Mouse (Mus musculus): ENCODE results near the gene Chst11. TPM values are rescaled to one million over a fixed set of nuclear protein-coding genes. Genes with fewer than 3 reads are reported as not detected.
A peak's percentile ranks its signal among the peaks of the same experiment; 100 is the strongest.

Gene Chst11
- polyA plus RNA-seq, 1 experiment from 2014 or later: 1.1 TPM

GRCm38 (mm10) chr10:83100890-83101289 lies 115.6 kb downstream of the Chst11 start:
- WGBS: 68% methylated on average over 8 of the region's 8 CpGs
- Histone ChIP-seq H3K4me2 (ENCODE audit: low read depth, low read length) (no peak overlapping the region), H3K4me3 (replicated peaks; ENCODE audit: low read length) (no peak overlapping the region), H3K27ac (ENCODE audit: low read length) (no peak overlapping the region), H3K9me3 (replicated peaks; ENCODE audit: control insufficient read depth, low read length) (no peaks in the 10 kb centered on the region), H3K4me1 (ENCODE audit: control insufficient read depth, insufficient read depth, low read length) (peaks cover 14% of the 10 kb centered on the region), H3K36me3 (ENCODE audit: control insufficient read depth, insufficient read depth, low read length) (no peaks in the 10 kb centered on the region), H3K27me3 (ENCODE audit: control insufficient read depth, insufficient read depth, low read length) (no peaks in the 10 kb centered on the region), H3K9ac (ENCODE audit: low read length) (no peak overlapping the region)
- no peak for ATAC-seq (ENCODE audit: insufficient read depth, low FRiP score)

DNA sequence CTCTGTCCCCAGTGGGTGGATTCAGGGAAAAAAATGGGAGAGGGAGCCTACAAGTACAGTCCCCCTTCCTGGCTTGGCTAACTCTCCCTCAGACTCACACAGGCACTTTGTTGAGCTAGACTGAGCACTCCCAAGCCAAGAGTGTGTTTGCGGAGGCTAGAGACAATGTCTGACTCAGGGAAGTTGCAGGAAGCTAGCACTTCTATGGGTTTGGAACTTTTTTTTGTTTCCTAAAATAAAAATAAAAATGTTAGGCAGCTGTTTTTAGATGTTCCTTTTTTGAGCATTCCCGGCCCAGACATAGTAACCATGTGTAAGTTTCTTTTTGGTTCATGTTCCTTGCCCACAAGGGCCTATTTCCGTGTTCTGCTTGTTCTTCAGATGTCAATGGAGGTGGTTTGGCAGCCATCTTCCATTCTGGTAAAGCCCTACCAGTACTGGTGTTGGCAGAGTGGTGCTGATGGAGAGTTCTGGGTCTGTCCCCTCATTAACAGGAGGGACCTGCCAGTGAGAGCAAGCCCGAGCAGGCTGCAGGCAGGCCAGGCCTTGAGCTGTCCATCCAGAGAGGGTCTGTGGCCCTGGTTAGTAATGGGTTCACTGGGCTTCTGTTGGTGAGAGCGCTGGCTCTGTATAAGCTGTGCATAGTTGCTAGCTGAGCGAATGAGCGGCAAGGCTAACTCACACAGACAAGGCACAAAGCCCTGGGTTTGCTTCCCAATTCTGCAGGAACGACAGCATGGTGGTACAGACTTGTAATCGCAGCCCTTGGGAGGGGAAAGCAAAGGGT lies 116.3 kb downstream of the Chst11 start:
- H3K4me3 ChIP-seq (replicated peaks; ENCODE audit: low read length): no peak overlapping the region
- ATAC-seq (ENCODE audit: insufficient read depth, low FRiP score): no peak
- no peaks in the 10 kb centered on the region for H3K27me3 ChIP-seq (ENCODE audit: control insufficient read depth, insufficient read depth, low read length)
- no peak overlapping the region for H3K9ac ChIP-seq (ENCODE audit: low read length)
- H3K9me3 ChIP-seq (replicated peaks; ENCODE audit: control insufficient read depth, low read length): no peaks in the 10 kb centered on the region
- 83% methylated on average over 9 of the region's 9 CpGs for WGBS
- H3K4me1 ChIP-seq (ENCODE audit: control insufficient read depth, insufficient read depth, low read length): peaks cover 19% of the 10 kb centered on the region
- H3K36me3 ChIP-seq (ENCODE audit: control insufficient read depth, insufficient read depth, low read length): no peaks in the 10 kb centered on the region
- H3K27ac ChIP-seq (ENCODE audit: low read length): no peak overlapping the region
- no peak overlapping the region for H3K4me2 ChIP-seq (ENCODE audit: low read depth, low read length)

GRCm38 (mm10) chr10:83102745-83103144 lies 117.4 kb downstream of the Chst11 start:
- Histone ChIP-seq H3K27ac (ENCODE audit: low read length) (no peak overlapping the region), H3K9ac (ENCODE audit: low read length) (no peak overlapping the region), H3K27me3 (ENCODE audit: control insufficient read depth, insufficient read depth, low read length) (no peaks in the 10 kb centered on the region), H3K4me2 (ENCODE audit: low read depth, low read length) (no peak overlapping the region), H3K4me1 (ENCODE audit: control insufficient read depth, insufficient read depth, low read length) (peaks cover 26% of the 10 kb centered on the region), H3K4me3 (replicated peaks; ENCODE audit: low read length) (no peak overlapping the region), H3K9me3 (replicated peaks; ENCODE audit: control insufficient read depth, low read length) (no peaks in the 10 kb centered on the region), H3K36me3 (ENCODE audit: control insufficient read depth, insufficient read depth, low read length) (no peaks in the 10 kb centered on the region)
- no peak for ATAC-seq (ENCODE audit: insufficient read depth, low FRiP score)
- WGBS: 34% methylated on average over 15 of the region's 15 CpGs

DNA sequence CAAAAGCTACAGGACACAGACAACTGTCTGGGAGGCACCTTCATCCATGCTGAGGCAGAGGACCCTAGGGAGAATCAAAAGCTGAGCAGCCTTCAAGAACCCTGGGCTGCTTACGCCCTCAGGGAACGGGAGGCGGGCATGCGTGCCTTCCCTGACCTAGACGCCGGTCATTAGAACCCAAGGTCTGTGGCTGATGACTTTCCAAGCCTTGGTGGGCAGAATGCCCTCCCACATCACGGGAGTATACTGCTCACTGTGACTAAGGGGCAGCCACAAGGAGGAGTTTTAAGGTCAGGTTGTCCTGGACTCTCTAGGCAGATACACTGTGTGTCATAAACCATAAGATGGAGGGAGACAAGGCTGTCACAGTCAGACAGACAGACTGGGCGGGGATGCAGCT lies 118.9 kb downstream of the Chst11 start:
- H3K4me1 ChIP-seq (ENCODE audit: control insufficient read depth, insufficient read depth, low read length): peaks cover 31% of the 10 kb centered on the region
- H3K9ac ChIP-seq (ENCODE audit: low read length): no peak overlapping the region

GRCm38 (mm10) chr10:83106152-83106746 lies 121.0 kb downstream of the Chst11 start:
- ATAC-seq (ENCODE audit: insufficient read depth, low FRiP score): no peak
- 65% methylated on average over 7 of the region's 7 CpGs for WGBS
- H3K27me3 ChIP-seq (ENCODE audit: control insufficient read depth, insufficient read depth, low read length): no peaks in the 10 kb centered on the region
- H3K36me3 ChIP-seq (ENCODE audit: control insufficient read depth, insufficient read depth, low read length): no peaks in the 10 kb centered on the region
- no peak overlapping the region for H3K4me2 ChIP-seq (ENCODE audit: low read depth, low read length)
- no peak overlapping the region for H3K4me3 ChIP-seq (replicated peaks; ENCODE audit: low read length)
- no peaks in the 10 kb centered on the region for H3K9me3 ChIP-seq (replicated peaks; ENCODE audit: control insufficient read depth, low read length)
- no peak overlapping the region for H3K9ac ChIP-seq (ENCODE audit: low read length)
- H3K4me1 ChIP-seq (ENCODE audit: control insufficient read depth, insufficient read depth, low read length): peaks cover 26% of the 10 kb centered on the region
- H3K27ac ChIP-seq (ENCODE audit: low read length): no peak overlapping the region; the same call in 1 of the 2 replicates

More for the DNA sequence above, 118.9 kb downstream of the Chst11 start:
- 92% methylated on average over 8 of the region's 8 CpGs for WGBS
- no peaks in the 10 kb centered on the region for H3K36me3 ChIP-seq (ENCODE audit: control insufficient read depth, insufficient read depth, low read length)
- no peak for ATAC-seq (ENCODE audit: insufficient read depth, low FRiP score)
- no peaks in the 10 kb centered on the region for H3K27me3 ChIP-seq (ENCODE audit: control insufficient read depth, insufficient read depth, low read length)
- H3K4me3 ChIP-seq (replicated peaks; ENCODE audit: low read length): no peak overlapping the region
- H3K9me3 ChIP-seq (replicated peaks; ENCODE audit: control insufficient read depth, low read length): no peaks in the 10 kb centered on the region
- no peak overlapping the region for H3K4me2 ChIP-seq (ENCODE audit: low read depth, low read length)
- no peak overlapping the region for H3K27ac ChIP-seq (ENCODE audit: low read length)

- ATAC-seq (ENCODE audit: insufficient read depth, low FRiP score): peak; percentile 86
- no peak overlapping the region for H3K9ac ChIP-seq (ENCODE audit: low read length)
- H3K4me3 ChIP-seq (replicated peaks; ENCODE audit: low read length): no peak overlapping the region
- H3K9me3 ChIP-seq (replicated peaks; ENCODE audit: control insufficient read depth, low read length): no peaks in the 10 kb centered on the region
- H3K27me3 ChIP-seq (ENCODE audit: control insufficient read depth, insufficient read depth, low read length): no peaks in the 10 kb centered on the region
- peaks cover 26% of the 10 kb centered on the region for H3K4me1 ChIP-seq (ENCODE audit: control insufficient read depth, insufficient read depth, low read length)
- no peak overlapping the region for H3K4me2 ChIP-seq (ENCODE audit: low read depth, low read length)
- no peaks in the 10 kb centered on the region for H3K36me3 ChIP-seq (ENCODE audit: control insufficient read depth, insufficient read depth, low read length)
- peak overlapping the region; percentile 35 for H3K27ac ChIP-seq (ENCODE audit: low read length)
- 51% methylated on average over 8 of the region's 8 CpGs for WGBS
Observed at GRCm38 (mm10) chr10:83107385-83107784, 122.1 kb downstream of the Chst11 start.

DNA sequence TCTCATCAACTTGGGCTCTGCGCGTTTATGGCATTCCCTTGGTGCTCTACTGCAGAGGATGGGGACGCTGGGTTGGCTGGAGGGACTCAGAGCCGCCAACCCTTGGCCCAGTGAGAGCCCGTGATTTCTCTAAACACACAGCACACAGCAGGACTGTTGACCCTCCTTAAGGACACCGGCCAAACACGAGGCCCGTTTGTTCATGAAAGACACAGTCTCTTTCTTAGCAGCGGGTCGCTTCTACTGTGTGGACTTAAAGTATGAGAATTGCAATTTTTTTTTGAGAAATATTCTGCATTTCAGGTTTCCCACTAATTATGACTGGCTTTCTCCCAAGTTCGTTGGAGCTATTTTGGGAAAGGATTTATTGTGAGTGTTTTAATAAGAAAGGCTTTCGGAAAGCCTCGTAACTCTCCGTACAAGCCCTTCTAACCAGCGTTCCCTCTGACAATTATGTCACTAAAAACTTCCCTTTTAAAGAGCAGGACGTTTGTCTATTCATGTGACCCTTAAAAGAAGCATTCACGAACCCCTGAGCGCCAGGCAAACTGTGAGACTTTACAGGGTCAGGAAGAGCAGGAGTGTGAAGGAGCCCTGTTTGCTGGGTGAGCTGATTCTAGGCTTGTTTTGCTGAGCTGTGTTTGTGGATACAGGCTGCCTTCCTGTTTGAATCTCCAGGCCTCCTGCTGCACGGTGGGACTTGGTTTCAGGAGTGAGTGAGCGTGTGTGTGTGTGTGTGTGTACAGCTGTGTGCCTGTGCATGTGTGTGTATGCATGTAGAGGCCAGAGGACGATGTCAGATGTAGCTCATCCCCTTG lies 122.8 kb downstream of the Chst11 start:
- H3K27ac ChIP-seq (ENCODE audit: low read length): peak overlapping the region; percentile 35
- no peak for ATAC-seq (ENCODE audit: insufficient read depth, low FRiP score)

GRCm38 (mm10) chr10:83108946-83109345 lies 123.6 kb downstream of the Chst11 start:
- peaks cover 31% of the 10 kb centered on the region for H3K4me1 ChIP-seq (ENCODE audit: control insufficient read depth, insufficient read depth, low read length)
- H3K9me3 ChIP-seq (replicated peaks; ENCODE audit: control insufficient read depth, low read length): no peaks in the 10 kb centered on the region
- no peaks in the 10 kb centered on the region for H3K36me3 ChIP-seq (ENCODE audit: control insufficient read depth, insufficient read depth, low read length)
- no peak overlapping the region for H3K9ac ChIP-seq (ENCODE audit: low read length)
- 85% methylated on average over 6 of the region's 6 CpGs for WGBS
- H3K27me3 ChIP-seq (ENCODE audit: control insufficient read depth, insufficient read depth, low read length): no peaks in the 10 kb centered on the region
- no peak overlapping the region for H3K4me2 ChIP-seq (ENCODE audit: low read depth, low read length)
- no peak overlapping the region for H3K27ac ChIP-seq (ENCODE audit: low read length)
- H3K4me3 ChIP-seq (replicated peaks; ENCODE audit: low read length): no peak overlapping the region
- no peak for ATAC-seq (ENCODE audit: insufficient read depth, low FRiP score)

More for the DNA sequence above, 122.8 kb downstream of the Chst11 start:
- Histone ChIP-seq H3K9me3 (replicated peaks; ENCODE audit: control insufficient read depth, low read length) (no peaks in the 10 kb centered on the region), H3K27me3 (ENCODE audit: control insufficient read depth, insufficient read depth, low read length) (no peaks in the 10 kb centered on the region), H3K4me3 (replicated peaks; ENCODE audit: low read length) (no peak overlapping the region), H3K36me3 (ENCODE audit: control insufficient read depth, insufficient read depth, low read length) (no peaks in the 10 kb centered on the region), H3K4me2 (ENCODE audit: low read depth, low read length) (no peak overlapping the region), H3K4me1 (ENCODE audit: control insufficient read depth, insufficient read depth, low read length) (peaks cover 31% of the 10 kb centered on the region), H3K9ac (ENCODE audit: low read length) (no peak overlapping the region)
- WGBS: 52% methylated on average over 21 of the region's 21 CpGs

DNA sequence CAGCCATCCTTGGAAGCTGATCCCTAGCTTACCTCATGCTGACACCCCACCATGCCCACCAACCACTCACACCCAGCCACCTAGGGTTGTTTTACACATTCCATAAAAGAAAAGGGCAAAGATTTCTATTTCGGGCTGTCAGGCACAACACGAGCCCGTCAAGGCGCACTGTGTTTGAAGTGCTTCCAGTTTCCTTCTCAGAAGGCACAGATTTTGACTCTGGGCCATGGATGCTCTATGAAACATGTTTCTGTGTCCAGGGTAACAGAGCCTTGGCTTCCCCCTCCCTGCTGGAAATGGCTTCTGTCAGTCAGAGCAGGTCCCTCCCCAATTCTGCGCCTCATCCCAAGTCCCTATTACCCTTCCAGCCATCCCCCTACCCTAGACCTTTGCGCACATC lies 125.7 kb downstream of the Chst11 start:
- no peak overlapping the region for H3K4me3 ChIP-seq (replicated peaks; ENCODE audit: low read length)
- H3K27me3 ChIP-seq (ENCODE audit: control insufficient read depth, insufficient read depth, low read length): no peaks in the 10 kb centered on the region
- H3K9ac ChIP-seq (ENCODE audit: low read length): no peak overlapping the region
- H3K9me3 ChIP-seq (replicated peaks; ENCODE audit: control insufficient read depth, low read length): no peaks in the 10 kb centered on the region
- H3K36me3 ChIP-seq (ENCODE audit: control insufficient read depth, insufficient read depth, low read length): no peaks in the 10 kb centered on the region
- H3K4me1 ChIP-seq (ENCODE audit: control insufficient read depth, insufficient read depth, low read length): peaks cover 33% of the 10 kb centered on the region
- 87% methylated on average over 6 of the region's 6 CpGs for WGBS
- H3K4me2 ChIP-seq (ENCODE audit: low read depth, low read length): no peak overlapping the region
- ATAC-seq (ENCODE audit: insufficient read depth, low FRiP score): no peak
- no peak overlapping the region for H3K27ac ChIP-seq (ENCODE audit: low read length)

Data from stomach, embryonic 16.5 days (tissue).